Mouse (Mus musculus) lung, postnatal 36 days (tissue): Measurements from ENCODE around the gene Htra1.

Experiments used
- DNase-seq: peaks from one replicate; pipeline ENCODE4 v3.0.0; 2022; ENCODE audit warnings: mixed read lengths

Htra1 gene

GRCm38 (mm10) chr7:130935793-130936471 lies at the start of gene Htra1:
Gene Htra1, plus strand, starts transcription at chr7:130936111.
- DNase-seq: peak; percentile 77

DNA sequence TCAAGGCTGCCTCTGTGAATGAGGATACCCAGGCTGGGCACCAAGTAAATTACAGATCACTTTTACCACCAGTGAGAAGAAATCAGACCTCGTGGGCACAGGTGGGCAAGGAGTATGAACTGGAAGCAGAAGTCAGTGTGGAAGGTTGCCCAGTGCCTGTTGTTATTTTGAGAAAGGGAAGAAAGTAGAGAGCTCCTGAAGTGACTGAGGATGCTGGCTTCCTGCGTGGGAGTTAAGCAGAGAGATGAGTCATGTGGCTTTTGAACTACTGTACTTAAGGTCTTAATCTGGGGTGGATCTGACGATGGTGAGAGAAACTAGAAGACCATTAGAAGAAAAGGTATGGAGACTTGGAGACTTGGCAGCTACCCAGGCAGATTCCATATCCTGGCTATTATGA lies 49.7 kb upstream of the Htra1 start:
- peak; percentile 22 for DNase-seq

GRCm38 (mm10) chr7:130887946-130888345 lies 48.0 kb upstream of the Htra1 start:
- DNase-seq: peak; percentile 44

GRCm38 (mm10) chr7:130890871-130891270 lies 45.0 kb upstream of the Htra1 start:
- peak; percentile 24 for DNase-seq

DNA sequence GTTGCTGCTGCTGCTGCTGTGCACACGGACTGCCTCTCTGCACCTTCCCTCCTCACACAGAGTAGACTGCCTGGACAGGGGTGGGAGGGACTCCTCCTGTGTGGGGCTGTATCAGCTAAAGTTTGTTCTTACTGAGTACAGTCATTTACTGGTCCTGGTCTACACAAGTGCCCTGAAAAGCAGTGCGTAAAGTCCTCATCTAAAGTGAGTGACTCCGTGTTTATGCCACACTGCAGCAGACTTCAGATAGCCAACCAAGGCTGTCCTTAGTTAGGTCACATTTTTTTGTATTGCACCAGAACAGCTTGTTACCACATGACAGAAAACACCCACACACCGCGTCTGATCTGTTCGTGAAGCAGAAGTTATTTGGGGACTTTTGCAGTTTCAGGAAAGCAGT lies 42.9 kb upstream of the Htra1 start:
- DNase-seq: peak; percentile 82

DNA sequence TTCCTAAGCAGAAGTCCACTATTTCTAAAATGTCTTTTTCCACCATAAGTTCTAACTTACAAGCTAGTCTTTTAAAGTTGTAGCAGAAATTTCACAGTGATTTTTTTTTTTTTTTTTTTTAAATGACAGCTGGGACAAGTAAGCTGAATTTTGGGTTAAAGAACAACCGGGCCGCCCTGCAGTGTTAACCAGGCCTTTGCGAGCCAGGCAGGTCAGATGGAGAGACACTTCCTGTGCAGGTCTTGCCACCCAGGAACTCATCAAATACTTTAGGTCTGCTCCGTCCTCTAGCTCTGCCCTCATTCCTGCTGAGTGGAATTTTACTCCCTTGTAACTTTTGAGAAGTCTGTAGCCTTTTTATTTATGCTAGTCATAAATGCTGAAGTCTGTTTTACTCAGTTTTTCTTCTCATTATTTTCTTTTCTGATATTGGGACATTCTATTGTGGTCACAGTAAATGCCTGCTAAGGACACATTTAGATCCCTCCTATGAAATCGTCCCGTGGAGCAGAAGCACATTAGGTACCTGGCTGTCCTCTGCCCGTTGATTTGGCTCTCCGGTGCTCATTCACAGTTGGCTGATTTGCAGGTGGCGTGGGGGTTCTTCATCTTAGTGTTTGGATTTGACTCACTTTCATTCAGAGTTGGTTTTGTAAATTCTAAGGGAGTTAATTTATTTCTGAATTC lies 40.8 kb upstream of the Htra1 start:
- no peak for DNase-seq

DNA sequence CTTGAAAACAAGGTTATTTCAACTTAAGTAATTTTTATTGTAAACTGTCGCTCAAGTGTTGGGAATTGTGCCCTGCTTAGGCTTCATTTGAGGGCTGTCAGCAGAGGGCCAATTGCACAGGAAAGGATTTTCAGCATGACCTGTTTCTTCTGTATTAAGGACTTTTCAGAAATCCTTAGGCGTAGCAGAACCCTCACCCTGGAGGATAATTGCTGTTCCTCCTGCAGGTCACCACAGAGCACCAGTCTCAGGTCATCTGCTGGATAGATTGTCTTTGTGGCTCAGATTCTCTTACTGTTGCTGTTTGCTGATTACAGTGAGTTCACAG lies 40.3 kb upstream of the Htra1 start:
- no peak for DNase-seq

GRCm38 (mm10) chr7:130896064-130896463 lies 39.8 kb upstream of the Htra1 start:
- DNase-seq: no peak

DNA sequence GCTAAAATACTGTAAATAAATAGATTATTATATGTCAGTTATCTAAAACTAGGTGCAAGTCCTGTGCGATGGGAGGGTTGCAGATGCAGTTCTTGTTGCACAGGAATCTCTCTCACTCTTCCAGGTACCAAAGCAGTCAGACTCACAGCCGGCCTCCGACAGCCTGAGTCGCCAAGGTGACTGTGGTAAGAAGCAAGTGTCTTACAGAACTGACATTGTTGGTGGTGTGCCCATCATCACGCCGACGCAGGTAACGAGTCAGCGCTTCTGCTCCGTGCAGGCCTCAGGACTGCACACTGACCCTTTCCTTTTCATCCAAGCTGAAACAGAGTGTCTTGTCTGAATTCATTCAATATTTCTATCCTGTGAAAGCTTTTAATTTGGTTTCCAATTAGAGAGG lies 38.7 kb upstream of the Htra1 start:
- DNase-seq: no peak

DNA sequence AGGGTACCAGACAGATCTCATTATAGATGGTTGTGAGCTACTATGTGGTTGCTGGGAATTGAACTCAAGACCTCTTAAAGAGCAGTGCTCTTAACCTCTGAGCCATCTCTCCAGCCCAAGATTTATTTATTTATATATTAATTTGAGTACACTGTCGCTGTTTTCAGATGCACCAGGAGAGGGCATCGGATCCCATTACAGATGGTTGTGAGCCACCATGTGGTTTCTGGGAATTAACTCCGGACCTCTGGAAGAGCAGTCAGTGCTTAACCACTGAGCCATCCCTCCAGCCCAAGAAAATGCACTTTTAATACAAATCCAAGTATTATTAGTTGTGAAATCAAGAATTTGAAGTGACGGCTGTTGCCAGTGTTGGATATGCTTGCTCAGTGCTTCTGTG lies 37.5 kb upstream of the Htra1 start:
- DNase-seq: peak; percentile 37

- no peak for DNase-seq
These were observed 35.6 kb upstream of the Htra1 start for GRCm38 (mm10) chr7:130900233-130900848.

DNA sequence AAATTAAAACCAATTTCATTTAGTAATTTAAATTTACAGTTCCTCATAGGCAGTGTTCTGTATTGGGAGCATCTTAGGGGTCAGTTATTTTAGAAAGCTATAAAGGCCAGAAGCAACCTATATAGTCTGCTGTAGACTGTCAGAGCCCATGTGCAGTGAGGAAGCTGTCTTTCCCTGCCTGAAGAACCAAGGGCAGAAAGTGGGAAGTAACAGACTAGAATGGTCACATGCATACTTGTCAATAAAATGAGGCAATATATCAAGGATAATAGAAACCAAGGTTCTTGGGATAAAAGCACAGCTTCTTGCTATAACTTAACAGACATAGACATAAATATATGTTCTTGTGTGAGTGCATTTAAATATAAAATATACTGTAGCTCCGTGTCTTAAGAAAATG lies 33.0 kb upstream of the Htra1 start:
- DNase-seq: no peak

DNA sequence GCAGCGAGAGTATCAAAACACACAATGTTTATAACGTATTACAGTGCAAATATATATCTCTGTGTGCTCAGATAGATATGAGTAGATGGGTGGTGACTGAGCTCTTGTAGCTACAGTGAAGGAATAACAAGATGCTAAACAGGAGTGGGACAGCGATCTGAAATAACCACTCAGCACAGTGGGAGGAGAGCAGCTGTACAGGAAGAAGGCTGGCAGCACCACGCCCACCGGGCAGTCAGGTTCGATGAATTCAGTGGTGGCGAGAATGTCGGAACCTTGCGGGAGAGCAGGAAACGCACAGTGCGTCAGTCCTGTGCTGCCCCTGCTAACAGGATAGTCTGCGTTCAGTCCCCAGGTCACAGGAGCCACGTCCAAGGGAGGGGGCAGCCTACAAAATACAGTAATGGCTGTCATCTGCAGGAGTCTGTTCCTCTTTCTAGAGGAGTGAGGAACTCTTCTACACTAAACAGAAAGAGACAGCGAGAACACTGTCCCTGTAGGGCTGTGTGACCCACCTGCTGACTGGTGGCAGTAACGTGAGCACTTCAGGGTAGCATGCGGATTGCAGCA lies 32.3 kb upstream of the Htra1 start:
- peak; percentile 35 for DNase-seq

DNA sequence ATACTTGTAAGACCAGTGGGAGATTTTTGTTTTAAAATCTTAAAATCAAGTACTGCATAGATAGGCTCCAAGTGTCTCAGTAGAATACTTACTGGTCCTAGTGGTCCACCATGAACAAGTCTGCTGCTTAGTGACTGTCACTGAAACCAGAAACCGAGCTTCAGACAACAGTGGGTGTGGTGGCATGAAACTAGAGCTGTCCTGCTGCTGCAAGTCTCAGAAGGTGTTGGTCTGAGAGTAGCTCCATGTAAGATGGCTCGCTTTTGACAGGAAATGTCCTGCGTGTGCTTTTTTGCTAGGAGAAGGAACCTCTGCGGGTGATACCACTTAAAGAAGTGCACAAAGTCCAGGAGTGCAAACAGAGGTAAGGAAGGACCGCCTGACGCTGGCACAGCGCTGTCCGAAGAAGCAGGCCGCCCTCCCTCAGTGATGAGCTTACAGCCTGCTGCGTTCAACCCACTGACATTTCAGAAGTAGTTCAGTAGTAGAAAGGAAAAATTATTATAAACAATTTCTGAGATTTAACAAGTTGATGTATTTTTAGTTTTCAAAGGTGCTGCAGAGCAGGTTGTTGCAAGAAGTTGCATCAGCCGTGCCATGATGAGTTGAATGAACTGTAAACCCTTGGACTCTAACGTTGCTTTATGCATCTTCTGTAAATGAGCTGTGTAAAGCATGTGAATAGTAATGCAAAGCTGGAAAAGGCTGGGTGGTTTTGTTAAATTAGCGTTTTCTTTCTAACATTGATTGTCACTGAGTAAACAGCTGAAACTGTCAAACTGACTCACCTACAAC lies 31.1 kb upstream of the Htra1 start:
- DNase-seq: no peak

DNA sequence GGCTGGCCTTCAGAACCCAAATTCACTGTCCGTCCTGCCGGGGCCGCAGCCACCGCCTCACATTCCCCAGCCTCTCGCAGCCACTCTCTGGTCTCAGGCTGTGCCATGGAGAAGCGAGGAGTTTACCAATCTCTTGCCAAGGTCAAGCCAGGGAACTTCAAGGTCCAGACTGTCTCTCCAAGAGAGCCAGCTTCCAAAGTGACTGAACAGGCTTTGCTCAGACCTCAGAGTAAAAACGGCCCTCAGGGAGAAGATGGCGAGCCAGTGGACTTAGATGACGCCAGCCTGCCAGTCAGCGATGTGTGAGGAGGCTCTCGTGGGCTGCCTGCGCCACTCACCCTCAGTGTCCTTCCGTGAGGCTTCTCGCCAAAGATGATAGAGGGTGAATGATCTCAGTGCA lies 25.1 kb upstream of the Htra1 start:
- no peak for DNase-seq

DNA sequence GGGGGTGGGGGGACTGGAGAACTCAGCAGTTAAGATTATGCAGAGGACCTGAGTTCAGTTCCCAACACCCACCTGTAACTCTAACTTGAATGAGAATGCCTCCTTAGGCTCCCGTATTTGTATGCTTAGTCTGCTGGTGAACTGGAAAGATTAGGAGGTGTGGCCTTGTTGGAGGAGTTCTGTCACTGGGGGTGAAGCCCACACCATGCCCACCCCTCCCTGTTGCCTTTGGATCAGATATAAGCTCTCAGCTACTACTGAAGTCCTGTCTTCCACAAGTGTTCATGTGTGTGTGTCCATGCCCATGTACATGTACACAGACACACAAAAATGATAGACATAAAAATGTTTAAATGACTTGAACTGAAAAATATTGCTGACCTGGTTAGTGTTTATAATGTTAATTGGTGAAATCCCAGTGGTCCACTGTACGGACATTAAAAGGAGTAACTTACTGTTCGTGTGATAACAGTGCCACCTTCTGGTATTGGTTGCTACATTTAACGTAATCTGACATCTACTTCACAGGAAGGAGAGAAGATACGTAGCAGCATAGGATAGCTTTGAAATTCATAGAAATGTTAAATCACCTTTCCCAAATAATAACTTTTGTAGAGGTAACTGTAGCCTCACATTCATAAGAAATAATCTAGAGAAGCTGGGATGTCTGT lies 21.1 kb upstream of the Htra1 start:
- DNase-seq: peak; percentile 86

- DNase-seq: no peak
These were observed 17.7 kb upstream of the Htra1 start for GRCm38 (mm10) chr7:130918260-130918659.

DNA sequence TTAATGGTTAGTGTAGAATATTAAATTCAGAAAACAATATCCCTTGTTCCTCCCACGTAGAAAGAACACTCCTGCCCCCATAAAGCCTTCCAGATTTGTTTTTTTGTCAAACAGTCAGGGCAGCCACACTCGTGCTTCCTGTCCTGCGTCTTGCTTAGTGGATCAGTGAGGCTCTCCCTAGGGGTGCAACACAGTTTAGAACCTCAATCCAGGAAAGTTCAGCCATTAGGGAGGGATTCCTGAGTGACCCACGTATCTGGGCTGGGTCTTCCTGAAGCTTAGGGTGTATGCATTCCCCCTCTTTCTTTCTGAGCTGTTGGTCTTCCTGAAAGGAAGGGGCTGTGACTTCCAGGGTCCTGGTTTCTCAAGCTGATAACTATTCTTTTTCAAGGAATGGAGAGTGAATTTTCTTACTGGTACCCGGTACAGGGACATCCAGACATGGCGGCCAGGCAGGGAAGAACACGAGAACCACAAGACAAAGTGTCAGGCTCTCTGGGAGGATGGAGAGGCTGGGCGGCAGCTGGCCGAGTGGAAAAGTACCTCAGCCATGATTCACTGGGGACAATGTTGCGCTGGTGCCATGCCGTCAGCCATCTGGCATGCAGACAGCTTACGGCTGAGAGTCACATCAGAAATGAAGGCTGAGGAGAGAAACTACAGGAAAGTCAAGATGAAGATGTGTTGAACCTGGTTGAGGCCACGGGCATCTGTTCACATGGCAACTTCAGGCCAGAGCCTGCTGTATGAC lies 12.8 kb upstream of the Htra1 start:
- no peak for DNase-seq

DNA sequence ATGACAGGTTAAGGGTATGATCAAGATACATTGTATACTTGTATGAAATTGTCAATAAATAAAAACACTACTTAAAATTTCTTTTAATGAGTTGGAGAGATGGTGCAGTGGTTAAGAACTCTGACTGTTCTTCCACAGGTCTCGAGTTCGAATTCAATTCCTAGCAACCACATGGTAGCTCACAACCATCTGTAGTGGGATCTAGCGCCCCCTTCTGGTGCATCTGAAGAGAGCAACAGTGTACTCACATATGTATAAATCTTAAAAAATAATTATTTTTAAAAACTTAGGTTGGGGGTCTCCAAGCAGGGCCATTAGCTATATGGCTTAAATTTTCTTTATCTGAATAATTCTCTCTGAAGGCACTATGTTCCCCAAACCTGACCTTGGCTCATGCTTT lies 5.5 kb upstream of the Htra1 start:
- DNase-seq: no peak

GRCm38 (mm10) chr7:130932921-130933320 lies 3.0 kb upstream of the Htra1 start:
- no peak for DNase-seq

GRCm38 (mm10) chr7:130934654-130935053 lies 1.3 kb upstream of the Htra1 start:
- DNase-seq: no peak

- DNase-seq: peak; percentile 46
These were observed 504 bp upstream of the Htra1 start for GRCm38 (mm10) chr7:130935421-130935792.
